Mouse (Mus musculus) small intestine, adult 2 months (tissue): ENCODE data around the gene Cdsn. TPM values are rescaled to one million over a fixed set of nuclear protein-coding genes. Genes with fewer than 3 reads are reported as not detected.

ENCODE experiments used
- H3K27ac ChIP-seq: fragments of 200-500 bp; 2 replicates; pipeline ENCODE4 v1.5.1; 2012; ENCODE audit warnings: low read depth, low read length, control low read depth, inconsistent platforms; ENCODE audit not compliant: insufficient read depth
- H3K27me3 ChIP-seq: fragments of 200-500 bp; 2 replicates; pipeline ENCODE4 v1.6.1; 2012; ENCODE audit warnings: mild to moderate bottlenecking, moderate library complexity, low read length, inconsistent platforms; ENCODE audit not compliant: control insufficient read depth, insufficient read depth
- H3K36me3 ChIP-seq: fragments of 200-500 bp; 2 replicates; pipeline ENCODE4 v1.6.1; 2012; ENCODE audit warnings: mild to moderate bottlenecking, low read length, control low read depth, inconsistent platforms; ENCODE audit not compliant: control insufficient read depth, insufficient read depth
- H3K4me1 ChIP-seq: fragments of 200-500 bp; 2 replicates; pipeline ENCODE4 v1.6.1; 2012; ENCODE audit warnings: low read length, inconsistent platforms, mixed read lengths; ENCODE audit not compliant: control insufficient read depth, insufficient read depth, insufficient read length
- H3K4me3 ChIP-seq: fragments of 200-500 bp; 2 replicates; pipeline ENCODE4 v1.5.1; 2012; ENCODE audit warnings: low read depth, mild to moderate bottlenecking, control low read depth, inconsistent platforms, low read length, moderate library complexity
- CTCF ChIP-seq: fragments of 200-500 bp; IDR thresholded peaks from 2 replicates; pipeline ENCODE4 v1.5.1; 2012; ENCODE audit warnings: low read depth, mild to moderate bottlenecking, control low read depth, inconsistent platforms, low read length, moderate library complexity, mixed read lengths; ENCODE audit not compliant: insufficient replicate concordance, insufficient read length; ENCODE audit errors: extremely low read depth
- POLR2A ChIP-seq: fragments of 200-500 bp; IDR thresholded peaks from 2 replicates; pipeline ENCODE4 v1.6.1; 2012; ENCODE audit warnings: low read depth, mild to moderate bottlenecking, control low read depth, inconsistent platforms, low read length, moderate library complexity
- WGBS: fragments of 180-500 bp; shearing (Covaris S2); methylation state at CpG from one replicate; pipeline ENCODE4 v1.1.7; 2018; 5-methylcytosine and 5-hydroxymethylcytosine counted together
- polyA plus RNA-seq: library from polyadenylated mRNA; depleted of rRNA; stranded (reverse); fragments of >200 nt; gene quantifications from 2 replicates; pipeline ENCODE4 v1.2.3, GENCODE M21; 2012

Cdsn gene
- polyA plus RNA-seq, 1 experiment: 0.08 TPM

DNA sequence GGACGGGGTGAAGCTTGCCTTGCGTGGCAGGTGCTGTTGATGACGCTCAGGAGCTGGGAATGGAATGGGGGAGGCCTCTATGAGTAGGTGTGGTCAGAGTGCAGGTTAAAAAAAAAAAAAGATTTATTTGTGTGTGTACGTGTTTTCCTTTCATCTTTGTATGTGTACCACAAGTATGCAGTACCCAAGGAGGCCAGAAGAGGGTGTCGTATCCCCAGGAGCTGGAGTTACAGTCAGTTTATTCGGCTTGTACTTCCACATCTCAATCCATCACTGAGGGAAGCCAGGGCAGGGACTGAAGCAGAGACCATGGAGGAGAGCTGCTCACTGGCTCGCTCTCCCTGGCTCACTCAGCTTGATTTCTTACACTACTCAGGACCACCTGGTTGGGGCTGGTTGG is 19.5 kb downstream of the Cdsn start:
- Histone ChIP-seq H3K4me1 (peaks cover 3% of the 10 kb centered on the region), H3K4me3 (no peak overlapping the region), H3K27me3 (0 out of 2 replicates have a peak, but pooled peaks cover 5% of the 10 kb centered on the region), H3K36me3 (no peaks in the 10 kb centered on the region), H3K27ac (no peak overlapping the region)
- TF ChIP-seq POLR2A (no peak), CTCF (no peak)
- WGBS: 94% methylated on average over 7 of the region's 7 CpGs

- H3K27me3 ChIP-seq: no peaks in the 10 kb centered on the region
- H3K27ac ChIP-seq: no peak overlapping the region
- no peaks in the 10 kb centered on the region for H3K36me3 ChIP-seq
- H3K4me3 ChIP-seq: no peak overlapping the region
- peaks cover 3% of the 10 kb centered on the region for H3K4me1 ChIP-seq
- 17% methylated on average over 6 of the region's 6 CpGs for WGBS
- TF ChIP-seq POLR2A (no peak), CTCF (peak; percentile 99)
These were observed 26.3 kb downstream of the Cdsn start for GRCm38 (mm10) chr17:35578211-35578610.

GRCm38 (mm10) chr17:35582900-35583299 is 31.0 kb downstream of the Cdsn start:
- no peaks in the 10 kb centered on the region for H3K36me3 ChIP-seq
- 100% methylated on average over 1 of the region's 1 CpGs for WGBS
- no peak overlapping the region for H3K4me3 ChIP-seq
- no peak overlapping the region for H3K27ac ChIP-seq
- H3K4me1 ChIP-seq: peaks cover 3% of the 10 kb centered on the region; the same call in 1 of the 2 replicates
- TF ChIP-seq POLR2A (no peak), CTCF (peak; percentile 55; the same call in 1 of the 2 replicates)
- no peaks in the 10 kb centered on the region for H3K27me3 ChIP-seq

- H3K27me3 ChIP-seq: no peaks in the 10 kb centered on the region
- no peak overlapping the region for H3K27ac ChIP-seq
- 10% methylated on average over 16 of the region's 16 CpGs for WGBS
- H3K4me1 ChIP-seq: peaks cover 3% of the 10 kb centered on the region; the same call in 1 of the 2 replicates
- H3K36me3 ChIP-seq: no peaks in the 10 kb centered on the region
- TF ChIP-seq POLR2A (no peak), CTCF (peak; percentile 89)
- H3K4me3 ChIP-seq: no peak overlapping the region
These were observed 32.5 kb downstream of the Cdsn start for GRCm38 (mm10) chr17:35584330-35584937.

DNA sequence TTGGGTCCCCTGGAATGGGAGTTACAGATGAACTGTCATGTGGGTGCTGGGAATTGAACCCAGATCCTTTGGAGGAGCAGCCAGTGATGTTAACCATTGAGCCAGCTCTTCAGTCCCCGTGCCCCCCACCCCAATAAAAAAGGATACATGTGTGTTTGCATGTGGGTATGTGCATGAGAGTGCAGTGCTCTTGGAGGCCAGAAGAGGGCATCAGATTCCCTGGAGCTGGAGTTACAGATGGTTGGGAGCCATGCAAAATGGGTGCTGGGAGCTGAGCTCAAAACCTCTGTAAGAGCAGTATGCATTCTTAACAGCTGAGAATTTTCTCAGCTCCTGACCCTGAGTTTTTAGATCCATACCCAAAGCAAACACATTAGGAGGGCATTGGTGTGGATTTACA is 35.4 kb downstream of the Cdsn start:
- TF ChIP-seq CTCF (no peak), POLR2A (no peak)
- no peak overlapping the region for H3K27ac ChIP-seq
- peaks cover 7% of the 10 kb centered on the region; the same call in 1 of the 2 replicates for H3K4me1 ChIP-seq
- 67% methylated on average over 1 of the region's 1 CpGs for WGBS
- no peaks in the 10 kb centered on the region for H3K27me3 ChIP-seq
- no peaks in the 10 kb centered on the region for H3K36me3 ChIP-seq
- no peak overlapping the region for H3K4me3 ChIP-seq

GRCm38 (mm10) chr17:35588387-35588786 is 36.5 kb downstream of the Cdsn start:
- TF ChIP-seq CTCF: no peak
- no peak for TF ChIP-seq POLR2A
- no peaks in the 10 kb centered on the region for H3K36me3 ChIP-seq
- no peak overlapping the region for H3K27ac ChIP-seq
- no peak overlapping the region for H3K4me3 ChIP-seq
- 71% methylated on average over 4 of the region's 4 CpGs for WGBS
- no peaks in the 10 kb centered on the region for H3K27me3 ChIP-seq
- H3K4me1 ChIP-seq: peaks cover 7% of the 10 kb centered on the region; the same call in 1 of the 2 replicates

DNA sequence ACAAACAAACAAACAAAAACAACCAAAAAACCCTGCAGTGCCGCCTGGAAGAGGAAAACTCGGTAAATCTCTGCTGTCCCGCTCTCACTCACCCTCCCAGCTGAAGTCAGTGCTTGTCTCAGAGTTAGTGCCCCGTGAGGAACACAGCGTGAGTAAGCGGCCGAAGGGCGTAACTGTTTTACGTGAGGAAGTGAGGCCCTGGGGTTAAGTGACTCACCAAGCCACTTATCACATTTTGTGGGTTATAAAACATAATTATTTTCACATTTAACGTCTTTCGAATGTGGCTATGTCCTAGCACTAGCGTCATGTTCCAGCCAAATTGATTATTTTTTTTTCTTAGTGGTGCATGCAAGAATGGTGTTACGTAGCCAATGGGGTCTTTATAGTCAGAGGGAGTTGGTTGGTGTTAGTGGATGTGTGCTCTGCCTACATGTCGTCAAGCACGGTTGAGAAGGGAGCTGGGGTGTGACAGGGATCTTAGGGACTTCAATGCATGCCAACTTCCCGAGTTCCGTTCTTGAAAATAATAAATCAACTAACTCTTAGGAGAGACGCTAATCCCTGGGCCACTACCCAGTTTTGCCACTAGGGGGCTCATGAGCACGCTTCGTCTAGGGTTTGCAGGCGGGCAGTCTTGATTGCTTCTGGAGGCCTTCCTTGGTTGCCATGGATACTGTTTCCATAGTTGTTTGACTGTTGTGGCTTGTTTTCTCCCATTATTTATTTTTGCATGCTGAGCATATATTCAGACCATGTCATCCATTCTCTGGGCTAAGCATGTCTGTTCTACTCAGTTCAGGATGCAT is 38.7 kb downstream of the Cdsn start:
- TF ChIP-seq POLR2A (no peak), CTCF (peak; percentile 93)
- 0 out of 2 replicates have a peak, but pooled peaks cover 4% of the 10 kb centered on the region for H3K4me1 ChIP-seq
- WGBS: 11% methylated on average over 21 of the region's 21 CpGs
- no peak overlapping the region; the same call in 1 of the 2 replicates for H3K4me3 ChIP-seq
- peaks cover 2% of the 10 kb centered on the region; the same call in 1 of the 2 replicates for H3K27me3 ChIP-seq
- no peak overlapping the region for H3K27ac ChIP-seq
- H3K36me3 ChIP-seq: no peaks in the 10 kb centered on the region
